Mouse (Mus musculus): ENCODE results near the gene Xrn1. TPM values are rescaled to one million over a fixed set of nuclear protein-coding genes. Genes with fewer than 3 reads are reported as not detected.
"Not testable (repeated sequence)": the region's sequence is repeated elsewhere in the genome, so short reads cannot be mapped to it uniquely, and the experiment has no call there.

Xrn1 gene
- total RNA-seq, 4 experiments from 2014 or later: 26.5 to 32.5 (median 31.9) TPM

DNA sequence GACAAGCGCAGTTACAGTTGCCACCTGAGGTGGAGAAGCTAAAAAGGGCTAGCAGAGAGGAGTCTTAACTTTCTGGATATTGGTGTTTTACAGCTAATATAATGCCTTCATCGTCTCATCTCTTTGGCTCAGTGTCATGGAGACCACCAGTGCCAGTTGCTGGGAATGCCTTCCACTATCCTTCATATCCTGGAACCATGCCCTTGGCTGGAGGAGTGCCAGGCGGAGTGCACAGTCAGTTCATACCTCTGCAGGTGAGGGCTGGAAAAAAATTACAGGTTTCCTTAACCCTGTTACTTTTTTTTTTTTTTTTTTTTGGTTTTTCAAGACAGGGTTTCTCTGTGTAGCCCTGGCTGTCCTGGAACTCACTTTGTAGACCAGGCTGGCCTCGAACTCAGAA, 96.9 kb downstream of the Xrn1 start:
- DNase-seq (ENCODE audit: low spot score in 2 of 2): no peak

DNA sequence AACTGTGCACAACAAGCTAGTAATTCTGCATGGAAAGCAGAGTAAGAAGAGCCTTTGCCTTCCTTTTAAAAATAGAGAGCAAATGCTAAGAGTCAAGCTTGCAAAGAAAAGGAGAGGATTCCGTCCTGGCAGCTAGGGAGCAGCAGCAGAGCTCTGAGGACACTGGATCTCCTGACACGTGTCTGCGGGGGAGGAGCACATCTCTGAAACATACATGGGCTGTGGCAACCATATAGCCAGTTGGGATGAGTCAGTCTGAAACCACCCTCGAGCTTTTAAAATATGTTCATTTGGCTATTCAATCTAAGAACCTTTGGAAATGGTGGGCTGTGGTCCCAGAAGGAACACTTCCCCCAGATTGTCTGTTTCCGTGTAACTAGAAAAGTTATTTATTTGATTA, 100.3 kb downstream of the Xrn1 start:
- DNase-seq (ENCODE audit: low spot score in 2 of 2): peak; percentile 52 to 57

DNA sequence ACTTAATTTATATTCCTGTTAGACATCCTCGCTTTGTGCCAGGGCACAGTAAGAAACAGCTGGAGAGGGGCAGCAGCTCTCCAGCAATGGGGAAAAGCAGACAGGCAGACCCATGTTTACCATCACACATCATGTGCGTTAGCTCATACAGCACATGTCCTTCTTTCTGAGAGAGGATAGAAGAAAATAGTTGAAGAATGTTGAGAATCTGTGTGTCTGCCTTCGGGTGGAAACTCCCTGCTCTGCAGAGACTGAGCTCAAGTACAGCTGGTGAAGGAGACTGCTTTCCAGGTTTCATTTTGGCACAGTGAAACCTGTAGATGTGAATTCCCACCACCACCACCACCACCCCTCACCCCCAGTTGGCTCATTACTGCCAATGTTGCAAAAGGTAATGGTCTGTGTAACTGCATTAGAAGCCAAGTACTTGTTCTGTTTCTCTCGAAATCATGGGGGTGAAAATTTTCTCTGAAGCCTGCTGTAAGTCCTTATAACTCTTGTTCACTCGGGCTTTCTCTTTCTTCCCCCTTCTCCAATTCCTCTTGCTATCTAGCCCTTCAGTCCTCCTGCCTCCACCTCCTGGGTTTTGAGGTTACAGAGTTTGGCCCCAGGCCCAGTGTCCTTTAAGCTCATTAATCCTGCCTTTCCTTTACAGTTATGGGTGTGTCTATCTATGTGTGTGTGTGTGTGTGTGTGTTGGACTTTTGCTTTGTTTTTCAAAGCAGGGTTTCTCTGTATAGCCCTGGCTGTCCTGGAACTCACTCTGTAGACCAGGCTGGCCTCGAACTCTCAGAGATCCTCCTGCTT, 102.1 kb downstream of the Xrn1 start:
- no peak for DNase-seq (ENCODE audit: low spot score in 2 of 2)

DNA sequence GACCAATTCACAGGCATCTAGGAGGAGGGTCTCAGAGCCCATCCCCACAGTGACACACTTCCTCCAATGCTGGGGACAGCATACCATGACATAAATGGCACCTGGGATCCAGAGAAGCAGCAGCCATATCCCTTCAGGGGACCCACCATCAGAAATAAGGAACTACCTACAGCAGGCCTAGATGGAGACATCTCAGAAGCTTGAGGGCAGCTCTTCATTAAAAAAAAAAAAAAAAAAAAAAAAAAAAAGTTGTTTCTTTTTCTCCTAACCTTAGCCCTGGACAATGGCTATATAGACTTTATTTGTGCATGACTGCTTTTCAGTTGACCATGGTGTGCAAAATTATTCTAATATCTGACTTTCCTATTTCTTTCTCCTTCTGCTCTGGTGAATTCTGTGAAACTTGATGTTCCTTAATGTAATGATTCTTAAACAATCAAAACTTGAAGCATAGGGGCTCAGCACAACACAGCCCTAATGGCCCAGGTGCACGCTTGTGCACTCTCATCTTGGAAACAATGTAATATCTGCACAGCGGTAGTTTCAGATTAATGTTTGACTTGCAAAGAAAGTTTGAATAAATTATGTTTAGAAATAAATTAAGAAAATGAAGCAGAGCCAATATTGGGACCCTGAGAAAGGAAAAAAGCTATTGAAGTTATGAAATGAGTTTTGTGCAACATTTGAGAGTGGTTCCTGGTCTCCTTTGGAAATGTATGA, 108.7 kb downstream of the Xrn1 start:
- DNase-seq (ENCODE audit: low spot score in 2 of 2): no peak

DNA sequence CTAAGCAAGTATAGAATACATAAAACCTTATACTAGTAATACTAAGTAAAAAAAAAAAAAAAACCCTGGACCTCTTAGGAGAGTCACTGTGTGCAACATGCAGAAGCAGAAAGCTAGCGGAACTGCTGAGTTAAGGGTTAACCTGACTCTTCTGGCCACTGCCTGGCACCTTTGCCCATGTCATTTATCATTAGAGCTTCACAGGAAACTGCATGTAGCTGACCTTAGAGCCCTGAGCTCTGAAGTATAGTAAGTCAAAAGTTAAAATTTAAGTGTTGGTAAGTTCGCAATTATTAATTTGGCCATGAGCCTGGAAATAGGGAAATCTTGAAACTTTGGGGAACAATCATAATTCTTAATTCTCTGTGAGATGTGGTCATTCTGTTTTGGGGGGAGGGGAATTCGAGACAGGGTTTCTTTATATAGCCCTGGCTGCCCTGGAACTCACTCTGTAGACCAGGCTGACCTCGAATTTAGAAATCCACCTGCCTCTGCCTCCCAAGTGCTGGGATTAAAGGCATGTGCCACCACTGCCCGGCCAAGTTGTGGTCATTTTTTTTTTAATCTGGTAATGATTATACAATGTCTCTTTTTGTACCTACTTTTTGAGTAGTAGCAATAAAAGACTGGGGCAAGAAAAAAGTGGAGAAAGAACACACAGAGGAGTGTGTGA, 109.4 kb downstream of the Xrn1 start:
- no peak for DNase-seq (ENCODE audit: low spot score in 2 of 2)

DNA sequence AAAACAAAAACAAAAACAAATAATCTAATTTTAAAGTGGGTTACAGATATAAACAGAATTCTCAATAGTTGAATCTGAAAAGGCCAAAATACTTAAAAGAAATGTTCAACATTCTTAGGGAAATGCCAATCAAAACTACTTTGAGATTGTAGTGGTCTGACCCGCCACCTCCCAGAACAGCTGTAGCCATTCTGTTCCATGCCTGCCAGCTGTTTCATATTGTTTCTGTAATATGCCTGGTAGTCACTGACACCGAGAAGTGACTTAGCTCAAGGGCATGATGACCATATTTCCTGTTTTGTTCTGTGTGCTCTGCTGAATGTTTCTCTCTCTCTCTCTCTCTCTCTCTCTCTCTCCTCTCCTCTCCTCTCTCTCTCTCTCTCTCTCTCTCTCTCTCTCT, 112.9 kb downstream of the Xrn1 start:
- no peak for DNase-seq (ENCODE audit: low spot score in 2 of 2)

DNA sequence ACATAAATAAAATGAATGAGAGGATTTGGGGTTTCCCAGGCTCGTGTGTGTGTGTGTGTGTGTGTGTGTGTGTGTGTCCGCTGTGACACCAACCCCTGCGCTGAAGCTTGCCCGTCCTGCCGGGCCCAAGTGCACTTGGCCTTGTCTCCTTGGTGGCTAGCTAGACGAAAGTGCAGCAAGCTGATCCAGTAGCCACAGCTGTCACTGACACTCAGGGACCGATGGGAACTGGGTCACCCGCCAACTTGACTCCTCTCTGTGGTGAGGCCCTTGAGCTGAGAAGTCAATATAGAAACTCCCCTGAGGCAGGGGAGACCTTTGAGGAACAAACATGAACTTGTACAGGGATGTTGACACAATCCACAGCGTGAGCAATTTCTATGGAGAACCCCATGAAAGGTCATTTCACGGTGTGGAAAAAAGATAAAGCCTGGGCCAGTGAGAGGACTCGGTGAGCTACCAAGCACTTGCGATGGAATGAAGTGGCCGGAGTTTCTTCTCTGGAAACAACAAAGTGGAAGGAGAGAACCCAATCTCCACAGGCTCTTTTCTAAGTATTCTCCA, 124.3 kb downstream of the Xrn1 start:
- no peak for DNase-seq (ENCODE audit: low spot score in 2 of 2)

DNA sequence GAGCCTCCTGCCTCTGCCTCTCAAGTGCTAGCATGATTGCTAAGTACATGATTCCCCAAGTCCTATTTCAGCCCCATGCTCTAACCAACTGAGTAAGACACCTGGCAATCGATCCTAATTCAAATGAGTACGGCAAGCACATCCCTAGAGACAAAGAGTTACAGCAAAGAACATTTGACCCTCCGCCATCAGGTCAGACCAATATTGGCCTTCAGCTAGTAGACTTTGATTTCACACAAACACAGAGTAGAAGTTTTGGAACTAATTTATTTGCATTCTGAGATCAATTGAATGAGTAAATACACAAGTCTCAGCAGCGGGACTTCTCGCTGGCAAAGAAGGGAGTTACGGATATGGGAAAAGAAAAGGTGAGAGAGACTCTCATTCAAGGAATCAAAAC, 130.7 kb downstream of the Xrn1 start:
- DNase-seq (ENCODE audit: low spot score in 2 of 2): no peak

DNA sequence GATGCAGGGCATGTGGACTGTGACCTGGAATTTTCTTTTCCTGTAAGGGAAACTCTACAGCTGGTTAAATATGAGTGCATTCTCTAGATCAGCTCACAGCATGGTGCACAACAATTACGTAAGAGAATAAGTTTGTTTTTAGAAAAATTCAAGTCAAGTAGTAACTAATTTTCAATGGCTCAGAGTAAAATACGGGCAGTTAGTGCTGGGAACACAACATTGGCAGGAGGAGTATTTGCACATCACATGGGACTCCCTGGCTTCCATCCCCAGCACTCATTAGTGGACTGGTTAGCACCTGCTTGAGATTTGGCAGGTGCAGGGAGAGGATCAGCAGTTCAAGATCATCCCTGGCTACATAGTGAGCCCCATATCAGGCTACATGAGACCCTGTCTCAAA, 133.1 kb downstream of the Xrn1 start:
- DNase-seq (ENCODE audit: low spot score in 2 of 2): no peak

DNA sequence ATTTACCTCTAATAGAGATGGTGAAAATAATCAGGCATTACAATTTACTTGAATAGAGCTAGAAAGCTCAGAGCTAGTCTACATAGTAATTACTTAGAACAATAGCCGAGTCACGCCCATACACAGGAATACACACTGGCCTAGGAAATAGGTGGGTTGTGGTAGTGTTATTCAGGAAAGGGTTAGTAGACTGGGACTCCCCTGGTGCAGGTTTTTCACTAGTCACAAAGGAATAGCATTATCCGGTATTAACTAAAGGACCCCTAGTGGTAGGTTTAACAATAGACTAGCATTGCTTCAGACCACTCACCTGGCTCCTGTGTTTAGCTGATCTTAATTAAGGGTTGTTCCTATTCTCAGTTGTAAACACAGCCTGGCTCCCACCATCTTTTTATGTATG, 133.9 kb downstream of the Xrn1 start:
- DNase-seq (ENCODE audit: low spot score in 2 of 2): not testable (repeated sequence)

DNA sequence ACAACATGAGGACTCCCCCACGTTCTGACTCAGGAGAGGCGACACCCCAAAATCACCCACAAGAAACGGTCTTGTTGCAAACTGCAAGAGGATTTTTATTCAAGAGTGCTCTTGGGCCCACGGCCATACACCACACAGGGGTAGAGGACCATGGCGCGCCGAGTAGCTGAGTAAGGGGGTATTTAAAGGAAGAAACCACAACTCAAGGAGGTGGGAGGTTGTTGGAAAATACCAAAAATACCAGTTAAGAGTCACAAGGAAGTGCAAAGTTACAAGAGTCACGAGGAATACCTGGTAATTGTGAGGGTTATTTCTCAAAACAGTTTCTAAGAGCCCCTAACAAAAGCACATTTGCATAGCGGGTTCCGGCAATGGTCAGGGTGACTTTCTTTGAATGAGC, 138.1 kb downstream of the Xrn1 start:
- not testable (repeated sequence) for DNase-seq (ENCODE audit: low spot score in 2 of 2)

DNA sequence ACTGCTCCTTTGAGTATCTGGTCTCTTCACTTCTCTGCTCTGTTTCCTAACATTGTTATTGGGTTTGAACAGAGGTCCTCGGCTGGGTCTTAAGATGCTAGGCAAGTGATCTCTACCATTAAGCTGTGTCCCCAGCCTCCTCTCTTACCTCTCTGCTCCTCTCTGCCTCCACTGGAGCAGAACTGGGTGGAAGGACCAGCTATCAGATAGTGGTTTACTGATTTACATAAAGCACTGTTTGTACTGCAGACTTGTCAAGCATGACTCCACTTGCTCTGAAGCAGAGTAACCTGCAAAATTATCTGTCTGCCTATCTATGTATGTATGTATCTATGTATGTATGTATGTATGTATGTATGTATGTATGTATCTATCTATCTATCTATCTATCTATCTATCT, 138.7 kb downstream of the Xrn1 start:
- DNase-seq (ENCODE audit: low spot score in 2 of 2): no peak

DNA sequence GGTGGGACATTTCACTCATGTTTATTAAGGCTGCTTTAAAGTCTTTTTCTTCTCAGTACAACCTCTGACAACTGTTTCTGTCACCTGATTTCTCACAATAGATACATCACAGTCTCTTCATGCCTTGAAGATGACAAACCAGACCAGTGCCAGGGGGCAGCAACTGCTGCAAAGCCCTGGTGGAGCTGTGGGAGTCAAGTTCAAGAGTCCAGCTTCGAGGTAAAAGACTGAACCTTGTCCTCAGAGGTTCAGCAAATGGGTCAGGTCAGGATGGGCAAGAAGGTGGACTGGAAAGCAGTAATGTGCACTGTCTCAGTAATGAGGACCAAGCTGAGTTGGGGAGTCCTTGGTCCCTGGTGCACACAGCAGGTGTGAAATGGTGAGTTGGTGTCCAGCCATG, 139.8 kb downstream of the Xrn1 start:
- DNase-seq (ENCODE audit: low spot score in 2 of 2): no peak

DNA sequence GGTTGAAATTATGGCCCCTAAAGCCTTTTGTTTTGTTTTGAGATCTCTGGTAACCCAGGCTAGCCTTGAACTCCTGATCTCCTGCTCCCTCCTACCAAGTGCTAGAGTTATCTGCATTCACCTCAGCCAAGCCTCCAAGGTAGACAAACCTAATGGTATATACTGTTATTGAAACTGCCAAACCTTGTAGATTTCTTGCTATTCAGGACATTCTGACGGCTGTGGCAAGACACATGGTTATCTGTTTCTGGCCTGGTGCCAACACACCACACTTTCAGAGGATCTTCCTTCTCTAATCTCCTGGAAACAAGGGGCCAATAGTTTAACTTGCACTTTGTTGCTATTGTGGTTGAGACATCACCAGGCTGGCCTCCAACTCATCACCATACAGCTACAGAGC, 140.6 kb downstream of the Xrn1 start:
- DNase-seq (ENCODE audit: low spot score in 2 of 2): no peak

DNA sequence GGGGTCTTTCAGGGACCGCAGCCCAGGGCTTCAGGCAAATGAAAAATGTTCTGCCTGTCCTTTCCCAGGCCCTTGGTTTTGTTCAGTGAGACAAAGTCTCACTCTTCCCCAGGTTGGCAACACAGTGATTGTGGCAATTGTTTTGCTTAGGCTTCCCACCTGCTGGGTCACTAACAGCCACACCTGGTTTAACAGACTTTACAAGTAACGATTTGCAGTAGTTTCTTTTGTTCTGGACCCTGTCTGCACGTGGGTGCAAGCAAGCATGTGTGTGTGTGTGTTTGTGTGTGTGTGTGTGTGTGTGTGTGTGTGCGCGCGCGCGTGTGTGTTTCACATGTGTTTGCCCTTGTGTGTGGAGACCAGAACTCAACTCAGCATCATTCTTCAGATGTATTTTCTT, 148.3 kb downstream of the Xrn1 start:
- DNase-seq (ENCODE audit: low spot score in 2 of 2): no peak

Other genes with a start within 250 kb of the Xrn1 start
- gene Trpc1, start 204.4 kb upstream of the Xrn1 start, total RNA-seq (2022): 10 to 100 TPM; 39.5 to 47.1 (median 43.2) TPM
- 10 to 100 TPM; 12.0 to 17.0 (median 14.6) TPM for gene Pls1, start 109.4 kb upstream of the Xrn1 start, total RNA-seq (2022)
- 10 to 100 TPM; 13.0 to 14.8 (median 14.0) TPM for gene Atr, start 97.2 kb upstream of the Xrn1 start, total RNA-seq (2022)
- 1 to 10 TPM; 5.2 to 6.9 (median 5.5) TPM for gene Gk5, start 164.6 kb downstream of the Xrn1 start, total RNA-seq (2022)
- gene Tfdp2, start 241.5 kb downstream of the Xrn1 start, total RNA-seq (2022): 10 to 100 TPM; 39.6 to 45.8 (median 43.2) TPM